Mouse (Mus musculus): ENCODE measurements around the gene Stac3.

Stac3 gene

DNA sequence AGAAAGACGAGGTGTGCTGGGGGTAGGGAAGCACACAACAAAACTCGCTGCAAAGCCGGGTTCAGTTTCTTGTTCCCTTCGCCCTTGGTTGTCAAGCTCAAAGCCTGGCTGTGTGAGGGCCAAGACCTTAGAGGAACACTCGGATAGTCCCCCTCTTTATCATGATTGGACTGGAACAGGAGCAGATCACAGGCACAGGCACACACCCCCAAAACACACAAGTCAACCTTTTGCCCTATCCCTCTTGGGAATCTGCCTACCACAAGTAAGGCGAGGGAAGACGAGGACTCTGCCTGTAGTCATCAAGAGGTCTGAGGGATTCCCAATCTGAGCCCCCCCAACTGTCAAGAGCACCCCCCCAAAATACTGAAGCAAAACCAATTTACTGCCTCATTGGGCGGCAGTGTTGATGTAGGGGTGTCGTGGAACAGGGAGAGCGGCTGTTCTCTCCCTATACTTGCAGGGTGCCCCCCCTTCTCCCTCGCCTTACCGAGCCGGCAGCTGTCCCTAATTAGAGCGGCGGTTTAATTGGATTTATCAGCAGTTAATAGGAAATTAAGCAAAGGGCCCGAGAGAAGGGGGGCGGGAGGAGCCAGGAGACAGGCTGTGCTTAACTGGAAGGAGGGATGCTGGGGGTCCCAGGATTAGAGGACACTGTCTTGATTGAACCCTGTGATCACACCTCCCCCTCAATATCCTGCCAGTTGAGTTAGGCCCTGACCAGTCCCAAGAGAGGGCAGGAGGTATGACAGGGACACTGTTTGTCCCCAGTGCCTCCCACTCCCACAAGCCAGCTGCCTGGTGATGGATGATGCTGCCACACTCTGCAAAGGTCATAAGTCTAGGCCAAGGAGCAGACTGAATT is 8.6 kb downstream of the Stac3 start:
- no peak for DNase-seq

GRCm38 (mm10) chr10:127510895-127511617 is 9.6 kb downstream of the Stac3 start:
- no peak for DNase-seq

DNA sequence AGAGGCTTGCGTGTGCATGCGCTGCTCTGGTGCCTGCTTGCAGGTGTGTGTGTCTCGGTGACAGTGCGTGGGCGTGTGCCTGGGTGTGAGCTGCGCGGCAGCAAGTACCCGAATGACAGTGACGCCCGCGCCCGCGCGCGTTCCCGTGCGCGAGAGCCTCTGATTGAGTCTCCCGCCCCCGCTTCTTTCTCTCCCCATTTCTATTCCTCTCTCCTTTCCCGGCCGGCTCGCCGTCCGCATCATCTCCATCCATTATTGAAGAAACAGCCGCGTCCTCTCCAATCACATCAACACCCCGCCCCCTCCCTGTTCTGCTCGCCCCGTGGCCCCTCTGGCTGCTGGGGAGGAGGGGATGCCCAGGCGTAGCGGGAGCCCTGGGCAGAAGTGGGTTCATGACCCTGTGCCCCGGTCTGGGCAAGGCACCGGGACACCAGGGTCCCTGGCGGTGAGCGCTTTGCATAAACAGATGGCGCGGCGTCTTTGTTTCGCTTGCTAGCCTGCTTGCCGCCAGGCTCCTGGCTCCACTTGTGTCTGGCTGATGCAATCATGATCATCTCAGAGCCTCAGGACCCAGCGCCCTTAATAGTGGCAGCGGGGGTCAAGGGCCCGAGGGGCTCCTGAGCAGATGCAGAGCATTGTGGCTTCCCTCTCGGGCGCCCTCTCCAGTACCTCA is 10.3 kb downstream of the Stac3 start:
- DNase-seq, result peak; percentile 33

- no peak for DNase-seq
These were observed 10.8 kb downstream of the Stac3 start for GRCm38 (mm10) chr10:127512307-127512666.

DNA sequence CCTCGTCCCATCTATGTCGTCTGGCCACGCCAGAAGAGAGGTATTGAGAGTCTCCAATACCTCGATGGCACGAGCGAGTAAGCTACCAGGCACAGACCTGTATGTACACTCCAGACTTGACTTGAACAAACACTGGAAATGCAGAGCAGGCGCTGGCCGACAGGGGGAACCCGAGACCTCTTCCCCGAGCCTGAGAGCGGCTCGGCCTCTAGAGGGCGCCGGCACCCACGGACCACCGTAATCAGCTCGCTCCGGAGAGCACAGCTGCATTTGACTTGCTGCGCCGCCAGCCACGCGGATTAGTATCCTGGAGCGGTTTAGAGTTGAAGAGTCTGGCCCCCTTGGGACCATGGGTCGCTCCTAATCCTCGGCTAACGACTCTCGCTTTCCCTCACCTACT is 11.3 kb downstream of the Stac3 start:
- peak; percentile 97 for DNase-seq

GRCm38 (mm10) chr10:127513501-127514091 is 12.1 kb downstream of the Stac3 start:
- no peak for DNase-seq

DNA sequence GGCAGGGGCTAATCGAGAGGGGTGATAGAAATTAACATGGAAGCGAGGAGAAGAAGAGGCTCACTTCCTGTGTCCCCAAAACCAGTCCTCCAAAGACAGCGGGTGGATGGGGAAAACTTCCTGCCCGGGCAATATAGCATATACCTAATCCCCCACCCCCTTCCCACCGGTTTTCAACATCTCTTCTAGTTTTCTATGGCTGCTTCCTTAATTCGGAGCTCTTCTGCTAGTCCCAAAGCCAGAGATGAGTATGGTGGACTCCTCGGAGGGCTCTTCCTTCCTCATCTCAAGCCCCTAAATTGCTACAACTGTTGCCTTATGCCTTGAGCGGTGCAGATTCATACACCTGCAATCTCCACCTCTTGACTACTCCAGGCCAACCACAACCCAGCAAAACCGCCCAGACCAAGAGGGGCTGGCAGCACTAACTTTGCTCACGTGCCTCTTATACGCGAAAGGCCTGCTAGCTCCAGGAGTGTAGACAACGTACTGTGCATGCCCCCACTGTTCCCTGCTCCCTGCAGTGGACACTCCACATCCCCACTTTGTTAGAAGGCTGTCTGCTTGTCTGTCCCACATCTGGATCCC is 12.7 kb downstream of the Stac3 start:
- DNase-seq, result no peak

DNA sequence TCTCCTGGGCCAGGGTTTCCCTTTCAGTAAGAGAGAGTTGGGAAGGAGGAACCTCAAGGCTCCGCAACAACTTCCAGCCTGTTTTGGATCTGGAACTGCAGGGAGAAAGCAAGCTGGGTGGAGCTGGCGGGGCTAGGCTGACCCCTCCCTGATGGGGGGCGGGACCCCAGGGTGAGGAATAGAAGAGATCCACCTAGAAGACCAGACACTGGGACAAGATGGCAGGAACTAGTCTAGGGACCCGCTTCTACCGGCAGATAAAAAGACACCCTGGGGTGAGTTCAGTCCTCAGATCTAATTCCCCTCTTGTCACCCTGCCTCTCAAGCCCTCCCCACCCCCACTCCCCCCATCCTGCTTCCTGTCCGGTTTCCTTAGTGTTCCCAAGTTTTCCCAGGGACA is 13.3 kb downstream of the Stac3 start, which contains the start of gene Ndufa4l2:
TSS of gene Ndufa4l2 (plus strand) at position 204 of the 400 bp plus-strand sequence.
- peak; percentile 41 for DNase-seq

GRCm38 (mm10) chr10:127515271-127515982 is 13.9 kb downstream of the Stac3 start:
- no peak for DNase-seq

DNA sequence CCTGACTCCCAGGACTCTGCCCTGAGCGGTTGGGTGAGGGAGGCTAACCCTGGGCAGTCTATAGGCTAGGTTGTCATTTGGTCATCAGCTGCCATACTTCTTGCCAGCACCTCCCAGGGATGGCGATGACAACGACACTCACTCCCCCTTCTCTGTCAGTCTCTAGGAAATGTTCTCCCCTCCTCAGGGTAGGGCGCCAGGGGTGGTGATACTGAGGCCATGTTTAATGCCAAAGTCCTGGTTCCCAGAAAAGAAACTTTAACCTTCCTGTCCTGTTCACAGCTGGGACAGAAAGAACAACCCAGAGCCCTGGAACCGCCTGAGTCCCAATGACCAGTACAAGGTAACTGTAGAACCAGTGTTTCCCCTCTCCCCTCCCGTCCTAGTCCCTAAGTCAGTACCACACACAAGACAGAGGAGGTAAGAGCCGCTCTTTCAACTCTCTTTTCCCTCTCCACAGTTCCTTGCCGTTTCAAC is 14.5 kb downstream of the Stac3 start:
- DNase-seq, result no peak

DNA sequence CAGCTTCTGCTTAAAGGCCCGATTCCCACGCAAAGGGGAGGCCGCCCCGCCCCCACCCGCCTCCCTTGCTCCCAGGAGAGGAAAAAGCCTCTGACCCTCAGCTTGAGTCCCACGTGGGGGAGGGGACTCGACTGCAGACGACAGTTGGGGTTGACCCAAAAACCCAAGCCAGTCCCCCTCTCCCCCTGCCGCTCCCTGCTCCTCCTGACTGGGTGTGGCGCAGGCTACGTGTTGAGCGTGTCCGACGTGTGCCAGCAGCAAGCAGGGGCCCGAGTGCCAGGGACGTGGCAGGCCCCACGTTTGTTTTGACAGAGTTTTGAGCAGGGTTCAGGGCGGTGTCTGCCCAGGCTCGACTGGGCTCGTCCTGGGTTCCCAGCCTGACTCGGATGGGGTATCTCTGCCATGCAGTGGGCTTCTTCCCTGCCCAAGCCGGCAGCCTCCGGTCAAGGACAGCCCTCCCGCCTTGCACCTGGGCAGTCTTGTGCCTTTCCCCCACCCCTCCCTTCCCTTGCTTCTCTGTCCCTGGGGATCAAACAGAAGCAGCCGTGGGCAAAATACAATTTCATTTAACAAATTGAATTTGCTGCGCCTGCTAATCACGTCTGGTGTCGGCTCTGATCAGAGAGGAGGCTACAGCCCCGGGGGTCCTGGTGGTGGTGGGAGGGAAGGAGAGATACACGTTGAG is 15.2 kb downstream of the Stac3 start:
- peak; percentile 38 for DNase-seq

- no peak for DNase-seq
These were observed 16.5 kb downstream of the Stac3 start for GRCm38 (mm10) chr10:127517941-127518340.

- no peak for DNase-seq
These were observed 17.7 kb downstream of the Stac3 start for GRCm38 (mm10) chr10:127519041-127519701.

GRCm38 (mm10) chr10:127519903-127520713 is 18.6 kb downstream of the Stac3 start:
- no peak for DNase-seq

DNA sequence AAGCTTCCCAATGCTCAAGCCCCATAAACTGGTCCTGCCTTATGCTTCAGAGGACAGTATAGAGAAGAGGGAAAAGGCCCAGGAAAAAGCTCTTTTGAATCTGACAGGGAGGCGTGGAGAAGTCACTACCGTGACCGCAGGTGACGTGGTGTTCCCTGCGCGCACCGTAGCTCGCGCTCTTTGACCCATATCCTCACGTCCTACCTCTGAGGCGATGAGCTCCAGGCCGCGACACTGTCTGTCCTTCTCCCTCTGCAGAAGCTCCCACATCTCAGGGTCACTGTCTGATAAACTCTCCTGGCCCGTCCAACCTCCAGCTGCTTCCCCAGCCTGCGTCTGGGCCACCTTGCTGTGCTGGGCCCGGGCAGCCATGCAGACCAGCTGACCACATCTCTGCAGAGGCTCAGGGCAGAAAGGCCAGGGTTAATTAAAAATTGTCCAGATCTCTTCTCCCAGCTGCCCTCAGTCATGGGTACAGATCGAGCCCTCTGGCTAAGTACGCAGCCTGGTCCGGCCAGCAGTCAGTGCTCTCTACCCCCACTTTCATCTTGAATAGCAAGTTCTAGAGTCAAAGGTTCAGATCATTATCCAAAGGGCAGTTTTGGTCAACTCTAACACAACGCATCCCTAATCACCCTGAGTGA is 19.4 kb downstream of the Stac3 start:
- no peak for DNase-seq

GRCm38 (mm10) chr10:127521611-127522080 is 20.2 kb downstream of the Stac3 start:
- no peak for DNase-seq

DNA sequence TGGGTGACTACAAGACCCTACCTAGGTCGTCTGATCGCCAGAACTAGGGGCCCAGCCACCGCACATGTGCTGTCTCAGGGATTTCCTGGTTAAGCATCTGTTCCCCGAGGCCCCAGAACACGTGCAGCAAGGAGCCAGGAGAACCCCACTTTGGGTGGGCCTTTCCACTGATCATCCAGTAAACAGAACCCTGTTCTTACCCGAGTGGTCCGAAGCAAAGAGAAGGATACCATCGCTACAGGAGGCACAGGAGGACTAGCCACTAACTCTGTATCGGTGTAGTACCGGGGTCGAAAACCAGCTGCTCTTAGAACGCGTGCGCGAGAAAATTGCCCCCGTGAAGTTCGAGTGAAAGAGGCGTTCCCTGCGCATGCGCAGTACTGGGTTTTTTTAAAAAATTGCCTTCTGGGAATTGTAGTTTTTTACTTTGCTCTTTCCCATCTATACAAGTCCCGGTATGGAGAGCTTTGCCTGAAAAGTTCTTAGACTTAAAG is 20.6 kb downstream of the Stac3 start, which contains the start of gene Shmt2:
TSS of gene Shmt2 (minus strand) at position 357 of the 494 bp plus-strand sequence.
- peak; percentile 88 for DNase-seq

GRCm38 (mm10) chr10:127524646-127525255 is 23.3 kb downstream of the Stac3 start:
- no peak for DNase-seq

Measured in lung, postnatal 14 days (tissue).